Mouse (Mus musculus): Measurements from ENCODE around the gene Fbxo21. TPM values are rescaled to one million over a fixed set of nuclear protein-coding genes. Genes with fewer than 3 reads are reported as not detected.

The Fbxo21 gene
- total RNA-seq (2014; fragmentation: Nextera tagmentation) (4.1 and 5.4 TPM in 2 replicates), total RNA-seq (2017) (6.9 and 8.5 TPM in 2 replicates)

DNA sequence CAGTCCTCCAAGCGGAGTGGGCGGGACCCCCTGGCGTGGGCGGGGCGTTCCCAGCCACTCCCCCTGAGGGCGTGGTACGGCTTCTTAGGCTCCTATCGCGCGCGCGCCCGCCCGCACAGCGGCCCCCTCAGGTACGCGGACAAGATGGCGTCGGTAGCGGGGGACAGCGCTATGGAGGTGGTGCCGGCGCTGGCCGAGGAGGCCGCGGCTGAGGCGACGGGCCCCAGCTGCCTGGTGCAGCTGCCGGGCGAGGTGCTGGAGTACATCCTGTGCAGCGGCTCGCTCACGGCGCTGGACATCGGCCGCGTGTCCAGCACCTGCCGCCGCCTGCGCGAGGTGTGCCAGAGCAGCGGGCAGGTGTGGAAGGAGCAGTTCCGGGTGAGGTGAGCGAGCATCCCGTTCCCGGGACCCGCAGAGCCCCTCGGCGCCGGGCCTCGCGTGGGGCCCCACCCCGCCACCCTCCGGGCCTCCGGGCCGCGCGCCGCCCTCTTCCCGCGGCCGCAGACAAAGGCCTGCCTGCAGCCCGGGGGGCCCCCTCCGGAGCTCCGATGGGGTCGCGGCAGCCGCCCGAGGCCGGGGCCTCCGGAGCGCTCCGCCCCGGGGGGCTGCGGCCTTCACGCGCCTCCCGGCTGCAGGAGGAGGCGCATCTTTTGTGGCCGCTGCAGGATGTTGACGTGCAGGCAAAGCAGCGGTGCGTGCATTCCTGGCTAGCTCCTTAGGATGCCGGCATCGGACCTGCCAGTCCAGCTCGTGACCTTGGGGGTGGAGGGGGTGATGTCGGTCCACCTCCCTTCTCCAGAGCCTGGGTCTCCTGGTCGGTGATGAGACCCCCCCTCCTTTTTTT lies at the start of gene Fbxo21:
Gene Fbxo21 (plus strand): TSS at position 74 of the 844 bp plus-strand sequence.
- ATAC-seq (replicated peaks; ENCODE audit: low FRiP score, low TSS enrichment, poor library complexity, severe bottlenecking): peak; percentile 97

DNA sequence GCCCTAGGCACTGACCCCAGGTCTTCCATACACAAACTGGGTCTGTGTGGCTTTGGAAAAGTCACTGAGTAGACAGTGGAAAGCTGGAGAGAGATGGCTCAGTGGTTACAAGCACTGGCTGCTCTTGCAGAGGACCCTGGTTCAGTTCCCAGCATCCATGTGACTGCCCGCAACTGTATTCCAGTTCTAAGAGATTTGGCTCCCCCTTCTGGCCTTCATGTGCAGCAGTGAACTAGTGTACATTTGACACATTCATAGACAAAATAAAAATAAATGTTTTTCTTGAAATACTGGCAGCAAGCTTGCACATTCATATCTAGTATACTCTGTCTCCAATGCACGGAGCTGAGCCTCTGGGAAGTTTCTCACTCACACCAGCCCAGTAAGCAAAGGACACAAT lies 48.0 kb upstream of the Fbxo21 start:
- ATAC-seq (replicated peaks; ENCODE audit: low FRiP score, low TSS enrichment, poor library complexity, severe bottlenecking): no peak

- no peak for ATAC-seq (replicated peaks; ENCODE audit: low FRiP score, low TSS enrichment, poor library complexity, severe bottlenecking)
These were observed 44.3 kb upstream of the Fbxo21 start for GRCm38 (mm10) chr5:117932222-117932621.

DNA sequence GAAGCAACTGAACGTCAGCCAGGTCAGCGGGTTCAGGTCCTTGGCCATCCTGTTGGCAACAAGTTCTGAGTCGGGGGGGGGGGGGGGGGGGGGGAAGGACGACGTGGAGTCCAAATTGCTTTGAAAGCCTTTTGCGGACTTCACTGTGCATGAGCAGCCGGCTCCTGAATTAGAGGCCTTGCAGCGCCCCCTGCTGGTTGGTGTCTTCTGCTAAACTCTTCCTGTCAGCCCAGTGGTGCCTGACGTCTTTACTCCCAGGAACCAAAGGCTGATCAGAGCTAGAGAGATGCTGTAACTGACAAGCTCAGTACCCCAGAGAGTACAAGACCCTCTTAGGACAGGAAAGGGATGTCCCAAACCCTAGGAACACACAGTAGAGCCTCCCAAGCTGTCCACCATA lies 43.7 kb upstream of the Fbxo21 start:
- ATAC-seq (replicated peaks; ENCODE audit: low FRiP score, low TSS enrichment, poor library complexity, severe bottlenecking): peak; percentile 66

DNA sequence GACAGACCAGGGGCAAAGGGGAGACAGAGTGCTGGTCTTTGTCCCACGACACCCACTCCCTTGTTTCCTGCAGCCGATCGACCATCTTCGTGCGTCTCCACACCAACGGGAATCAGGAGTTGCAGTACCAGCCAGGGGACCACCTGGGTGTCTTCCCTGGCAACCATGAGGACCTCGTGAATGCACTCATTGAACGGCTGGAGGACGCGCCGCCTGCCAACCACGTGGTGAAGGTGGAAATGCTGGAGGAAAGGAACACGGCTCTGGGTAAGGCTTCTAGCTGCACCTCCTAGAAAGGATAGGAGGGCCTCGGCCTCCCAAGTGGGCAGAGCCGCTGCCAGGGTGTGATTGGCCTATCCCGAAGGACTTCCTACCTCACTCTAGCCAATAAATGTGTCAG lies 40.2 kb upstream of the Fbxo21 start:
- ATAC-seq (replicated peaks; ENCODE audit: low FRiP score, low TSS enrichment, poor library complexity, severe bottlenecking): no peak

- no peak for ATAC-seq (replicated peaks; ENCODE audit: low FRiP score, low TSS enrichment, poor library complexity, severe bottlenecking)
These were observed 39.3 kb upstream of the Fbxo21 start for GRCm38 (mm10) chr5:117937186-117937585.

DNA sequence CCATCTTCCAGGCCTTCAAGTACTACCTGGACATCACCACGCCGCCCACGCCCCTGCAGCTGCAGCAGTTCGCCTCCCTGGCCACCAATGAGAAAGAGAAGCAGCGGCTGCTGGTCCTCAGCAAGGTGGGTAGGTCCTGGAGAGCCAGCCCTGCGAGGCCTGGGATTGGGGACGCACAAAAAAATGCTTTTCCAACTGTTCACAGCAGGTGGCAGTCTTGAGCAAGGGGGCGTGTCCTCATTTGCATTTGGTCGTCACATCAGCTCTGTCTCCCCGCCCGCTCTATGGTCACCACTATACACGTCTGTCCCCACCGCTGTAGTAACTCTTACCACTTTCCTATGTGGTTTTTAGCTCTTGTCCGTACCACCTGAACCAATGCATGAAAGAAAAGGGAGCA lies 38.3 kb upstream of the Fbxo21 start:
- peak; percentile 94 for ATAC-seq (replicated peaks; ENCODE audit: low FRiP score, low TSS enrichment, poor library complexity, severe bottlenecking)

DNA sequence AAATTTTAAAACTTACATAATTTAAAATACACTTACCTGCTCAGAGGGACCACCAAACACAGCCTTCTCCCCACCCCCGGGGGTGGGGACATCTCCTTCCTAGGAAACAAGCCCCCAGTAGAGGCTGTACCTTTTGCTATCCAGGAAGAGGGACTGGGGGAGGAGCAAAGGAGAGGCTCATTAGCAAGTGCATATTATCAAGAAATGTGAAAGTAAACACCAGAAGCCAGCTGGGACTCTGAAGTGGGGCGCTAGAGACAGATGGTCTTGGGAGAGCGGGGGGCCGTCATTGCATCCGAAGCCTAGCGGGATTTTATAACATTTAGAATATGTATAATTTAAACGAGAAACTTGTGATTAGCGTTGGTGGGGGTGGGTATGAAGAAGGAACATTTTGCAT lies 37.1 kb upstream of the Fbxo21 start:
- ATAC-seq (replicated peaks; ENCODE audit: low FRiP score, low TSS enrichment, poor library complexity, severe bottlenecking): no peak

DNA sequence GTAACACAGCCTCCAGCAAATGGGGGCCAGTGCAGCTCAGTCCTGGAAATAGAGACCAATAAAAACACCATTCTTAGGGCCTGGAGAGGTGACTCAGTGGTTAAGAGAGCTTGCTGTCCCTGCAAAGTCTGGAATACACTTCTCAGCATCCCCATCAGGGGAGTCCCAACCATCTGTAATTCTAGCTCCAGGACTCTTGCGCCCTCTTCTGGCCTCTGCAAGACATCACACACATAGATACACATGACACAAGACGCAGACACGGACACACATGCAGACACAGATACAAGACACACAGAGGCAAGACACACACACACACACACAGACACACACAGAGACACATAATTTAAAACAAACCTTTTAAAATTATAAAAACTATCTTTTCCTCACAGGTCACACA lies 35.0 kb upstream of the Fbxo21 start:
- ATAC-seq (replicated peaks; ENCODE audit: low FRiP score, low TSS enrichment, poor library complexity, severe bottlenecking): no peak

DNA sequence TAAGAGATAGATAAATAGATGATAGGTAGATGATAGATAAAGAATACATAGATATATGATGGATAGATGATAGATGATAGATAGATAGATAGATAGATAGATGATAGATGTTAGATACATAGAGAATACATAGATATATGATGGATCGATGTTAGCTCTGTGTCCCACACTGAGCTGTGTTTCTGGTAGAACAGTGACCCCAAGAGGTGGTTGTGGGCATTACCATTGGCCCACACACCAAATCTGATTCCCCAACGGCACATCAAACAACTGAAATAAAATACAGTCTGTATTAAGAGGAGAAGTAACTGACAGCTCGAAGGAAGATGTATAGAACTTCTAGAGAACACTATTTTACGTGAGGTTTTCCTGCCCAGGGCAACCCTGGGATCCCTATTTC lies 29.9 kb upstream of the Fbxo21 start:
- peak; percentile 68; the same call in 1 of the 2 replicates for ATAC-seq (replicated peaks; ENCODE audit: low FRiP score, low TSS enrichment, poor library complexity, severe bottlenecking)

GRCm38 (mm10) chr5:117949393-117949792 lies 27.1 kb upstream of the Fbxo21 start:
- ATAC-seq (replicated peaks; ENCODE audit: low FRiP score, low TSS enrichment, poor library complexity, severe bottlenecking): no peak

- no peak for ATAC-seq (replicated peaks; ENCODE audit: low FRiP score, low TSS enrichment, poor library complexity, severe bottlenecking)
These were observed 22.6 kb upstream of the Fbxo21 start for GRCm38 (mm10) chr5:117953893-117954292.

DNA sequence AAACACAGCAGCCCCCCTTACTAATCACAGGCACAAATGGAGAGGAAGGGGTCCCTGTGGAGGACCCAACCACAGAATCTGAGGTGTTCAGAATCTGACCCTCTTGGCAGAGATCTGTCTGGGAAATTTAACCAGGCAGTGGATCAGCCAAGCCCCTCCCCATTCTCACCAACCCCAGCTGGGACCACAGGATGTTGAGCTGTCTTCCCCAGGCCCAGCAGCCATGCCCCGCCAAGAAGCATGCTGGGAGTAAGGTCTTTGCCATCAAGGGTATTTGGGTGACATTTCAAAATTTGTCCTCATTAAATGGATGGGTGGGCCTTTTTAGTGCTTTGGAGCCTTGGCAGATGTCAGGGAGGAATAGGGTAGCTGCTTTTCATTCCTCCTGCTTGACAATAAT lies 22.1 kb upstream of the Fbxo21 start:
- no peak for ATAC-seq (replicated peaks; ENCODE audit: low FRiP score, low TSS enrichment, poor library complexity, severe bottlenecking)

GRCm38 (mm10) chr5:117955675-117956420 lies 20.7 kb upstream of the Fbxo21 start:
- ATAC-seq (replicated peaks; ENCODE audit: low FRiP score, low TSS enrichment, poor library complexity, severe bottlenecking): 0 out of 2 replicates have a peak, but pooled peaks have one; percentile 64

DNA sequence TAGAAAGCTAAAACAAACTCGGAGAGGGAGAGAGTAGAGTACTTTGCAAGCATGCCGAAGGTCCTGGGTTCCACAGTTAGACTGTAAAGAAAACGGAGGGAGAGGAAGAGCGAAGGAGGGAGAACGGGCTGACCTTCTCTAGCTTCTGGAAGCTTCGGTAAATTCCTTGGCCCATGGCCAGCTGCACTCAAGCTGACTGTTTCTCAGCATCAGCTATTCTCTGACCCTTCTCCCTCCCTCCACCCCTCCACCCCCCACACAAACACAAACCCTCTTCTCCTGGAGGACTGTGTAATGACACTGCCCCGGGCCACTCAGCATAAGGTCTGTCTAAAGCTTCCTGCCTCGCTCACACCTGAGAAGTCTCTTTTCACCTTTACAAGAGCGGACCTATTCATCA lies 11.8 kb upstream of the Fbxo21 start:
- ATAC-seq (replicated peaks; ENCODE audit: low FRiP score, low TSS enrichment, poor library complexity, severe bottlenecking): no peak

GRCm38 (mm10) chr5:117966956-117967355 lies 9.6 kb upstream of the Fbxo21 start:
- ATAC-seq (replicated peaks; ENCODE audit: low FRiP score, low TSS enrichment, poor library complexity, severe bottlenecking): no peak

DNA sequence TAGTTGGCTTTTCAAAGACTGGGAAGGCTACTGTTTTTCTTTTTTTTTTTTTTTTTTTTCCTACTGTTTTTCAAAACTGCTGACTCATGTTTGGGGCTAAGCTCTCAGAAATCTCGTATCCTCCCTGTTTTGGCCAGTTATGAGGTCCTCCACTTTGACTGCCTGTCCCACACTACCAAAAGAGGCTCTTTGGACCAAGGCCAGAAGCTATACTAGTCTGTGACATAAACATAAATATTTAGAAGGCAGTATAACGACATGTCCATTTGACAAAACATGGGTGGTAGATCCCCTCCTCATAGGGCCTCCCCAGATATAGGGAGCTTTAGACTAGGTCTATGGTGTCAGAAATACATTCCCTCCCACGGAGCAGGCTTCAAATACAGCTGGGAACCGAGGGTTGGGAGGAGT lies 8.9 kb upstream of the Fbxo21 start:
- peak; percentile 32; the same call in 1 of the 2 replicates for ATAC-seq (replicated peaks; ENCODE audit: low FRiP score, low TSS enrichment, poor library complexity, severe bottlenecking)

DNA sequence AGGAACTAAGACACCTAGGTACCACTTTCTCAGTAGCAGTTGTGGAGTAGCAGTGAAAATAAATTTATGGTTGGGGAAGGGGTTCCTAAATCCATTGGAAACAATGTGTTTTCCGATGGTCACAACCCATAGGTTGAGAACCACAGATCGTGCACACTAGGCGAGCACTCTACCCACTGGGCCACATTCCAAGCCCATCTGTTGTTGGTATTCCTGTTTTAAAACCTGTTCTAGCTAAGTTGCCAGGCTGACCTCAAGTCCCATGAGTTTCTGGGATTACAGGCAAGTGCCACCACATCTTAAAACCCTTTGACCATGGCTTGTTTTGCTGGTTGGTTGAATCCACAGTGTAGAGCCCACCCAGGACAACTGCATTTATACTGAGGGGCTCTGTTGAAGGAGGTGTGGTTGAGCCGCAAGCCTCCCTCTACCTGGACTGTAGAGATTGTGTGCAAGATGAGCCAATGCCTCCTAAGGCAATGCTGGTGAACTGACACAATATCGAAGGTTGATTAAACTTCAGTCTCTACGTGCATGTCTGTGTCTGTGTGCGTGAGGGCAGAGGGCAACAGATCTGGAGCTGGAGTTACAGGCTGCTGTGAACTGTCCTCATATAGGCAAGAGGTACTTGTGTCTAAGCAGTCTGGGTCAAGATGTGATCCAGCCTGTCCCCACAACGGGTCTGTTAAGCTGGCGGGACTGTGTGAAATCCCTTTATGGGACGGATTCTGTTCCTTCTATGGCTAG lies 6.7 kb upstream of the Fbxo21 start:
- no peak for ATAC-seq (replicated peaks; ENCODE audit: low FRiP score, low TSS enrichment, poor library complexity, severe bottlenecking)

DNA sequence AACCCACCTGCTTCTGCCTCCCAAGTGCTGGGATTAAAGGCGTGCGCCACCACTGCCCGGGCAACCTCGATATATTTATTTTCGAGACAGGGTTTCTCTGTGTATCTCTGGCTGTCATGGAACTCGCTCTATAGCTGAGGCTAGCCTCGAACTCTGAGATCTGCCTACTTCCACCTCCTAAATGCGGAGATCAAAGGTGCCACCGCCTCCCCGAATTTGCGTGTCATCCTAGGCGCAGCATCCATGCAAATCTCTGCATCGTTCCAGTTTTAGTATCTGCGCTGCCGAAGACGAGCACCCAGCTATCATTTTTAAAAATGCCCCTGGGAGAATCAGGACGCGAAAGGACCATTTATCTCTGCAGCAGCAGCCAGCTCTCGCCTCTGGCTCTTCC lies 270 bp upstream of the Fbxo21 start:
- ATAC-seq (replicated peaks; ENCODE audit: low FRiP score, low TSS enrichment, poor library complexity, severe bottlenecking): no peak

All from megakaryocyte-erythroid progenitor cell, adult 5-6 weeks (primary cell).